Mouse (Mus musculus) ES-Bruce4 (cell line): ENCODE measurements at regions not wholly inside any gene's neighbourhood (a gene's known extent, or its start where the extent isn't known, plus 50 kb on each side); places are given as distances from the start of the nearest gene placed in this dataset.
A peak's percentile ranks its signal among the peaks of the same experiment; 100 is the strongest.

Experiments used
- H3K27ac ChIP-seq: 2 replicates; pipeline ENCODE4 v1.5.1; 2012; ENCODE audit warnings: low read length, inconsistent platforms; ENCODE audit not compliant: insufficient read depth
- H3K27me3 ChIP-seq: 2 replicates; pipeline ENCODE4 v1.6.1; 2012; ENCODE audit warnings: mild to moderate bottlenecking, low read length, inconsistent platforms; ENCODE audit not compliant: control insufficient read depth, poor library complexity, insufficient read depth, severe bottlenecking
- H3K36me3 ChIP-seq: 2 replicates; pipeline ENCODE4 v1.6.1; 2012; ENCODE audit warnings: inconsistent platforms, mild to moderate bottlenecking, low read length, moderate library complexity; ENCODE audit not compliant: control insufficient read depth, poor library complexity, insufficient read depth, severe bottlenecking
- H3K4me1 ChIP-seq: one replicate; pipeline ENCODE4 v1.8.1; 2011; ENCODE audit warnings: low read length; ENCODE audit not compliant: control insufficient read depth, insufficient read depth
- H3K4me3 ChIP-seq: 2 replicates; pipeline ENCODE4 v1.5.1; 2011; ENCODE audit warnings: low read depth, mild to moderate bottlenecking, low read length
- H3K9ac ChIP-seq: 2 replicates; pipeline ENCODE4 v1.6.1; 2012; ENCODE audit warnings: low read depth, mild to moderate bottlenecking, inconsistent platforms; ENCODE audit not compliant: poor library complexity, severe bottlenecking
- H3K9me3 ChIP-seq: replicated peaks from 2 replicates; pipeline ENCODE4 v1.6.1; 2012; ENCODE audit warnings: mild to moderate bottlenecking, low read length, inconsistent platforms; ENCODE audit not compliant: control insufficient read depth, poor library complexity, insufficient read depth, severe bottlenecking
- CTCF ChIP-seq: IDR thresholded peaks from one replicate; pipeline ENCODE4 v1.8.1; 2011; ENCODE audit warnings: low read depth, low read length
- EP300 ChIP-seq: IDR thresholded peaks from 2 replicates; pipeline ENCODE4 v1.6.1; 2011; ENCODE audit warnings: low read depth, low read length; ENCODE audit not compliant: insufficient read depth
- POLR2A ChIP-seq: IDR thresholded peaks from one replicate; pipeline ENCODE4 v1.8.1; 2011; ENCODE audit warnings: low read length; ENCODE audit not compliant: insufficient read depth

- no peak overlapping the region for H3K9ac ChIP-seq
- H3K27me3 ChIP-seq = no peaks in the 10 kb centered on the region; the same call in 1 of the 2 replicates
- H3K4me3 ChIP-seq = no peak overlapping the region
- no peak overlapping the region for H3K27ac ChIP-seq
- H3K9me3 ChIP-seq = no peaks in the 10 kb centered on the region
- H3K36me3 ChIP-seq = no peaks in the 10 kb centered on the region
- TF ChIP-seq EP300 (no peak), POLR2A (no peak), CTCF (no peak)
- no peaks in the 10 kb centered on the region for H3K4me1 ChIP-seq
Measured at GRCm38 (mm10) chr11:48605223-48605824, 194.8 kb upstream of the Rack1 start.

DNA sequence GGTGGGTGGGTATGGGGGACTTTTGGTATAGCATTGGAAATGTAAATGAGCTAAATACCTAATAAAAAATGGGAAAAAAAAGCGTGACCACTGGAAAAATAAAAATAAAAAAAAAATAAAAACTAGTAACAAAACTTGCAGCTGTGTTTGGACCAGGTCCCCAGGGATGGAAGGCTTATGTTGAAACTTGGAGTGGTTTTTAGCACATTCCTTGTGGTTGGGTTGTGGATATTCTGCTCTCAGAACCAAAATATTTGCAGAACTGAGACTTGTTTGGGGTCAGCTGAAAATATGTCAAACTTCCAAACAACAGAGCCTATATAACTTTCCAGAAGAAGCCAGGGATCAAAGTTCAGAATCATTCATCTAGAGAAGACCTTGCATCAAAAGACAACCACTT is 199.0 kb upstream of the Rack1 start:
- no peaks in the 10 kb centered on the region for H3K4me1 ChIP-seq
- no peak overlapping the region for H3K4me3 ChIP-seq
- no peak overlapping the region for H3K27ac ChIP-seq
- peaks cover 2% of the 10 kb centered on the region for H3K27me3 ChIP-seq
- no peaks in the 10 kb centered on the region for H3K36me3 ChIP-seq
- no peaks in the 10 kb centered on the region for H3K9me3 ChIP-seq
- TF ChIP-seq POLR2A (no peak), CTCF (no peak)
- H3K9ac ChIP-seq = no peak overlapping the region

- no peak for TF ChIP-seq POLR2A
- TF ChIP-seq EP300 = no peak
- TF ChIP-seq CTCF = no peak
- peaks cover 2% of the 10 kb centered on the region for H3K27me3 ChIP-seq
Measured at GRCm38 (mm10) chr11:48599573-48600127, 200.5 kb upstream of the Rack1 start.

DNA sequence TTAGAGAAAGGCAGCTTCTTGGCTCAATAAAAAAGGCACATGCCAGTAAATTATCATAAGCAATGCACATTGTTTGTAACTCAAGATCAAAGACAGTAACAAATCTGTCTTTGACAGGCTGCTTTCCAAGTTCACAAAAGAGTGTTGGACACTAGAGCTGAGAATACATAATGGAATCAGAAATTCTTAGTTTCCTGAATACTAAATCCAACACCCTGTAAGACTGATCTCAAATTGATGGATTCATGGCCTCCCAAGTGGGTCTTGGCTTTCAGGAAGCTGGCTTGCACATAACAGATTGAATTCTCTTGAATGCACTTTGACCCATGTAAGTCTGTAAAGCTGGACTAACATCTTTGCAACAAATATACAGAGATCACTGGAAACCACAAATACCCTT is 201.1 kb upstream of the Rack1 start:
- no peaks in the 10 kb centered on the region for H3K36me3 ChIP-seq
- no peaks in the 10 kb centered on the region for H3K4me1 ChIP-seq
- H3K9me3 ChIP-seq = no peaks in the 10 kb centered on the region
- H3K9ac ChIP-seq = no peak overlapping the region
- no peak overlapping the region for H3K27ac ChIP-seq
- TF ChIP-seq POLR2A (no peak), CTCF (no peak)
- peaks cover 2% of the 10 kb centered on the region; the same call in 1 of the 2 replicates for H3K27me3 ChIP-seq
- no peak overlapping the region for H3K4me3 ChIP-seq

More at GRCm38 (mm10) chr11:48599573-48600127, 200.5 kb upstream of the Rack1 start:
- Histone ChIP-seq H3K4me3 (no peak overlapping the region), H3K36me3 (no peaks in the 10 kb centered on the region), H3K9ac (no peak overlapping the region), H3K4me1 (no peaks in the 10 kb centered on the region), H3K9me3 (no peaks in the 10 kb centered on the region), H3K27ac (no peak overlapping the region)

- H3K4me1 ChIP-seq = no peaks in the 10 kb centered on the region
- H3K4me3 ChIP-seq = no peak overlapping the region
- H3K27ac ChIP-seq = no peak overlapping the region
- H3K27me3 ChIP-seq = no peaks in the 10 kb centered on the region
- TF ChIP-seq EP300 (no peak), POLR2A (no peak), CTCF (no peak)
- H3K9me3 ChIP-seq = no peaks in the 10 kb centered on the region
- no peak overlapping the region for H3K9ac ChIP-seq
- H3K36me3 ChIP-seq = no peaks in the 10 kb centered on the region
Measured at GRCm38 (mm10) chr11:48594429-48594828, 205.7 kb upstream of the Rack1 start.

DNA sequence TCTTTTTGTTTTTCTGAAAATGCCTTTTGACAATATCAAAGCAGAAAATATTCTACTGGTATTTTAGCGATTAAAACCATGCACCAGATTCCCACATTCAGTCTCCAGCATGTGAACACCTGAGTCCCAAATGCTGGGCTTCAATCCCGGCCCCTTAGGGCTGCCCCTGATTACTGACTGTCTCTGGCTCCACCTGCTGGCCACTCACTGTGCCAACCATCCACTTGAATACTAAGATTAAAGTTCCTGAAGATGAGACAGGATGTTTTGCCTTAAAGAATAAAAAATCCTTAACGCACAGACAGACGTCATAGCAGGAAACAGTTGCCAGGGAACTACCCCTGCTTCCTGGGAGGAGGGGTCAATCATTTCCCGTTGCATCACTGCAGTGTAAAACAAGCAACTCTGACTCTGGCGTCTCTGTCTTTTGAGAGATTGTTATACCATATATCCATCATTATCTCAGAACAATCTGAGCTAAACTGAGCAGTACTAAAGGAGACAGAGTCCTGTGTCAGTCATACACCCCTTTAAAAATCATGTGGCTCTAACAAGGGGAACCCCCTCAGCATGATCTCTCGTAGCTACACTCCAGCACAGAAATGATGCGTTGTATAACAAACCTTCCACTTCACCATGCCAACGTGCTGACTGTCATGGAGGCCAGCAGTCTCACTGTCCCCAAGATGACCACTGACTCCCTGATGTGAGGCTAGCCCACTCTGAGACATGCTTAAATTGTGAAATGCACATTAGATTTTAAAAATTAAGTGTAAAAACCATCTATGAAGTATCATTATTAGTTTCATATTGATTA is 211.1 kb upstream of the Rack1 start:
- Histone ChIP-seq H3K27me3 (no peaks in the 10 kb centered on the region), H3K9ac (no peak overlapping the region), H3K9me3 (no peaks in the 10 kb centered on the region), H3K27ac (no peak overlapping the region), H3K4me1 (no peaks in the 10 kb centered on the region), H3K4me3 (no peak overlapping the region), H3K36me3 (no peaks in the 10 kb centered on the region)
- TF ChIP-seq CTCF = peak; percentile 85
- no peak for TF ChIP-seq EP300
